Mouse (Mus musculus): ENCODE measurements around the gene Lcn8.

- TF ChIP-seq POLR2A (IDR thresholded peaks at IDR 0.05; ENCODE audit: insufficient read length, low read depth): no peak
- no peak for TF ChIP-seq POLR2AphosphoS2 (IDR thresholded peaks at IDR 0.05; ENCODE audit: insufficient read length, low read depth)
- no peak for TF ChIP-seq CEBPB (IDR thresholded peaks at IDR 0.05; ENCODE audit: insufficient read depth, poor library complexity, severe bottlenecking)
- no peak for TF ChIP-seq MYOD1 (IDR thresholded peaks at IDR 0.05; ENCODE audit: control insufficient read depth in 1 of 3, insufficient read length in 2 of 3, low read depth in 2 of 3)
These were observed 41.7 kb downstream of the Lcn8 start for GRCm38 (mm10) chr2:25694605-25695004.
